Mouse (Mus musculus) lung, postnatal 0 days (tissue): ENCODE data around the gene Uncx. TPM values are rescaled to one million over a fixed set of nuclear protein-coding genes. Genes with fewer than 3 reads are reported as not detected.

Source experiments
- ATAC-seq: fragments of 200-750 bp; cut with Nextera tagmentation; 2 replicates; pipeline ENCODE4 v1.8.0; 2017; ENCODE audit warnings: moderate library complexity
- DNase-seq: peaks from one replicate; pipeline ENCODE4 v3.0.0-alpha.2; 2016; ENCODE audit warnings: low spot score
- H3K27ac ChIP-seq: fragments of 300-500 bp; sonication (generic); 2 replicates; pipeline ENCODE4 v1.5.1; 2014; ENCODE audit warnings: antibody characterized with exemption, mild to moderate bottlenecking, low read length, mixed read lengths
- H3K27me3 ChIP-seq: fragments of 300-500 bp; sonication (generic); replicated peaks from 2 replicates; pipeline ENCODE4 v1.6.1; 2014; ENCODE audit warnings: low read length, mixed read lengths; ENCODE audit not compliant: insufficient read depth
- H3K36me3 ChIP-seq: fragments of 300-500 bp; sonication (generic); 2 replicates; pipeline ENCODE4 v1.6.1; 2014; ENCODE audit warnings: low read length, mixed read lengths; ENCODE audit not compliant: insufficient read depth
- H3K4me1 ChIP-seq: fragments of 300-500 bp; sonication (generic); 2 replicates; pipeline ENCODE4 v1.6.1; 2014; ENCODE audit warnings: antibody characterized with exemption, low read depth, low read length, mixed read lengths; ENCODE audit not compliant: insufficient read depth
- H3K4me2 ChIP-seq: fragments of 300-500 bp; sonication (generic); replicated peaks from 2 replicates; pipeline ENCODE4 v1.6.1; 2014; ENCODE audit warnings: low read depth, mild to moderate bottlenecking, low read length, moderate library complexity, mixed read lengths
- H3K4me3 ChIP-seq: fragments of 300-500 bp; sonication (generic); 2 replicates; pipeline ENCODE4 v1.5.1; 2014; ENCODE audit warnings: low read depth, low read length
- H3K9ac ChIP-seq: fragments of 300-500 bp; sonication (generic); replicated peaks from 2 replicates; pipeline ENCODE4 v1.6.1; 2014; ENCODE audit warnings: low read depth, mild to moderate bottlenecking
- H3K9me3 ChIP-seq: fragments of 300-500 bp; sonication (generic); 2 replicates; pipeline ENCODE4 v1.6.1; 2016; ENCODE audit warnings: low read length, mixed read lengths
- CTCF ChIP-seq: IDR thresholded peaks from 2 replicates; pipeline ENCODE4 v1.5.1; 2016; ENCODE audit warnings: antibody characterized with exemption, mild to moderate bottlenecking
- EP300 ChIP-seq: IDR thresholded peaks from 2 replicates; pipeline ENCODE4 v1.6.1; 2016; ENCODE audit warnings: antibody characterized with exemption, mild to moderate bottlenecking, control low read depth
- WGBS: fragments of 180-500 bp; shearing (Covaris S2); extraction: QIAGEN DNeasy Blood & Tissue Kit; methylation state at CpG from one replicate; pipeline ENCODE4 v1.1.7; 2014; 5-methylcytosine and 5-hydroxymethylcytosine counted together
- polyA plus RNA-seq: library from polyadenylated mRNA; unstranded; fragments of >200 nt; fragmentation: Nextera tagmentation; extraction: Ambion mirVana; gene quantifications from 2 replicates; pipeline ENCODE4 v1.2.1, GENCODE M21; 2015

Uncx gene
- polyA plus RNA-seq, 1 experiment from 2014 or later, result not detected

GRCm38 (mm10) chr5:139558468-139558804, 15.1 kb downstream of the Uncx start:
- Histone ChIP-seq H3K27me3 (peaks cover 71% of the 10 kb centered on the region), H3K9me3 (no peaks in the 10 kb centered on the region), H3K4me1 (no peaks in the 10 kb centered on the region), H3K4me2 (no peak overlapping the region; the same call in 1 of the 2 replicates), H3K9ac (no peak overlapping the region), H3K36me3 (no peaks in the 10 kb centered on the region), H3K27ac (no peak overlapping the region), H3K4me3 (no peak overlapping the region)
- ATAC-seq (peak; percentile 67), DNase-seq (peak; percentile 59)
- WGBS, result under 1% methylated on average over 15 of the region's 16 CpGs
- TF ChIP-seq EP300, result no peak
- TF ChIP-seq CTCF, result no peak

GRCm38 (mm10) chr5:139558917-139559660, 15.8 kb downstream of the Uncx start:
- ATAC-seq, result peak; percentile 43

GRCm38 (mm10) chr5:139559782-139560181, 16.5 kb downstream of the Uncx start:
- no peak for TF ChIP-seq EP300
- no peak for TF ChIP-seq CTCF
- Histone ChIP-seq H3K27me3 (peaks cover 63% of the 10 kb centered on the region), H3K36me3 (no peaks in the 10 kb centered on the region), H3K27ac (no peak overlapping the region), H3K4me1 (no peaks in the 10 kb centered on the region), H3K4me3 (no peak overlapping the region), H3K4me2 (no peak overlapping the region), H3K9ac (no peak overlapping the region), H3K9me3 (no peaks in the 10 kb centered on the region)
- ATAC-seq (no peak), DNase-seq (no peak)
- WGBS, result 33% methylated on average over 7 of the region's 7 CpGs

More at GRCm38 (mm10) chr5:139558917-139559660, 15.8 kb downstream of the Uncx start:
- H3K27me3 ChIP-seq, result peaks cover 64% of the 10 kb centered on the region
- H3K4me2 ChIP-seq, result no peak overlapping the region
- H3K4me3 ChIP-seq, result no peak overlapping the region
- H3K4me1 ChIP-seq, result no peaks in the 10 kb centered on the region
- no peaks in the 10 kb centered on the region for H3K36me3 ChIP-seq
- TF ChIP-seq EP300 (no peak), CTCF (no peak)
- no peak for DNase-seq
- no peak overlapping the region for H3K27ac ChIP-seq
- no peak overlapping the region for H3K9ac ChIP-seq
- H3K9me3 ChIP-seq, result no peaks in the 10 kb centered on the region
- 8% methylated on average over 12 of the region's 12 CpGs for WGBS

GRCm38 (mm10) chr5:139561363-139562001, 18.2 kb downstream of the Uncx start:
- ATAC-seq (no peak), DNase-seq (no peak)
- Histone ChIP-seq H3K9me3 (no peaks in the 10 kb centered on the region), H3K36me3 (no peaks in the 10 kb centered on the region), H3K4me3 (no peak overlapping the region), H3K4me2 (no peak overlapping the region), H3K27me3 (peaks cover 54% of the 10 kb centered on the region), H3K9ac (no peak overlapping the region), H3K4me1 (no peaks in the 10 kb centered on the region), H3K27ac (no peak overlapping the region)
- TF ChIP-seq EP300 (no peak), CTCF (no peak)
- 65% methylated on average over 4 of the region's 4 CpGs for WGBS

- Histone ChIP-seq H3K4me2 (no peak overlapping the region), H3K36me3 (no peaks in the 10 kb centered on the region), H3K9me3 (no peaks in the 10 kb centered on the region), H3K4me3 (no peak overlapping the region), H3K27ac (no peak overlapping the region), H3K4me1 (no peaks in the 10 kb centered on the region), H3K27me3 (peaks cover 28% of the 10 kb centered on the region), H3K9ac (no peak overlapping the region)
- ATAC-seq (no peak), DNase-seq (no peak)
- 36% methylated on average over 2 of the region's 2 CpGs for WGBS
- TF ChIP-seq EP300, result no peak
- TF ChIP-seq CTCF, result no peak
Observed at GRCm38 (mm10) chr5:139564663-139565062, 21.4 kb downstream of the Uncx start.

GRCm38 (mm10) chr5:139565462-139565861, 22.2 kb downstream of the Uncx start:
- peaks cover 20% of the 10 kb centered on the region for H3K27me3 ChIP-seq
- no peak; the same call in 1 of the 2 replicates for ATAC-seq
- H3K4me1 ChIP-seq, result no peaks in the 10 kb centered on the region
- no peak overlapping the region for H3K4me3 ChIP-seq
- no peak for TF ChIP-seq EP300
- no peak for TF ChIP-seq CTCF
- no peak for DNase-seq
- no peak overlapping the region for H3K9ac ChIP-seq
- H3K36me3 ChIP-seq, result no peaks in the 10 kb centered on the region
- 60% methylated on average over 4 of the region's 4 CpGs for WGBS
- H3K4me2 ChIP-seq, result no peak overlapping the region
- no peaks in the 10 kb centered on the region for H3K9me3 ChIP-seq
- H3K27ac ChIP-seq, result no peak overlapping the region
